Mouse (Mus musculus) macrophage (primary cell): ENCODE results near the gene Asic4. TPM values are rescaled to one million over a fixed set of nuclear protein-coding genes. Genes with fewer than 3 reads are reported as not detected.

Experiments
- H3K27ac ChIP-seq: fragments of 350-480 bp; formaldehyde crosslinking; 2 replicates; pipeline ENCODE4 v1.9.0; 2021
- H3K36me3 ChIP-seq: fragments of 350-480 bp; formaldehyde crosslinking; 2 replicates; pipeline ENCODE4 v1.9.0; 2021; ENCODE audit errors: inconsistent target
- H3K4me3 ChIP-seq: fragments of 350-480 bp; formaldehyde crosslinking; 2 replicates; pipeline ENCODE4 v1.9.0; 2021; ENCODE audit errors: inconsistent target
- H3K79me2 ChIP-seq: fragments of 350-480 bp; formaldehyde crosslinking; 2 replicates; pipeline ENCODE4 v1.9.0; 2021; ENCODE audit errors: inconsistent target
- WGBS: methylation state at CpG from one replicate; pipeline ENCODE4 v1.1.7; 2026; ENCODE audit warnings: inconsistent platforms; ENCODE audit not compliant: missing documents; 5-methylcytosine and 5-hydroxymethylcytosine counted together
- polyA plus RNA-seq: library from polyadenylated mRNA; stranded (reverse); fragments of 250-400 nt; gene quantifications from 3 replicates; pipeline ENCODE4 v1.2.4, GENCODE M21; 2018; ENCODE audit warnings: inconsistent platforms
- total RNA-seq, 78 experiments: library from RNA; depleted of rRNA; stranded (reverse); fragments of 250-400 nt; gene quantifications; 1 replicate in 9 of 78; 2 replicates in 24 of 78; 3 replicates in 43 of 78; 4 replicates in 2 of 78; pipeline ENCODE4 v1.2.4; 2018; ENCODE audit warnings: inconsistent platforms in 56 of 78

Asic4 gene
- not detected for total RNA-seq (2018; cell fraction: chromatin; rRNA removed)
- not detected for total RNA-seq (2018; cell fraction: cytosol; rRNA removed)
- total RNA-seq (2018; cell fraction: nucleus; rRNA removed): not detected
- not detected in 3 replicates for polyA plus RNA-seq

DNA sequence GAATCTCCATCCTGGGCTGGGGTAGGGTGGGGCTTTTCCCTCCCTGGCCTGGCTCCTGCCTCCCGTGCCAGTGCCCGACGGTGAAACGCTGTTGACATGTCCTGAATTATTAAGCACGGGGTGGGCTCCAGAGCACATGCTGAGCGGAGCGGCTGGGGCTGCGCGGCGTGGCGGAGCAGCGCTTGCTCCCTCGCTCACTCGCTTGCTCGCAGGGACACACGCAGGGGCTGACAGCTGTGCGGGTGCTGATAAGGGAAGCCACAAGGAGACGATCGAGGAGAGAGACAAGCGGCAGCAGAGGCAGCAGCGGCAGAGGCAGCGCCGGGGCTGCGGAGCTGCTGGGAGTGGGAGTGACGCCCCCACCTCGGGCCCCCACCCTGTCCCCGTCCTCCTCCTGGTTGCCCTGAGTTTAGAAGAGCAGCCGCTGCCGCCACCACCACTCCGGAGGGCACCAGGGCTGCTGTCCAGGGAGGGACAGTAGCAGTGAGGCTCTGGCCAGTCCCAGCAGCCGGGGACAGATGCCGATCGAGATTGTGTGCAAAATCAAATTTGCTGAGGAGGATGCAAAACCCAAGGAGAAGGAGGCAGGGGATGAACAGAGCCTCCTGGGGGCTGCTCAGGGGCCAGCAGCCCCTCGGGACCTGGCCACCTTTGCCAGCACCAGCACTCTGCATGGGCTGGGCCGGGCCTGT lies at the start of gene Asic4:
Asic4 (plus strand) TSS at position 123 of the 692 bp plus-strand sequence.
- H3K4me3 ChIP-seq: no peak within 1 kb of the TSS
- no peak within 1 kb of the TSS for H3K27ac ChIP-seq
- H3K36me3 ChIP-seq: no peaks in the 10 kb centered on the region
- H3K79me2 ChIP-seq: no peaks in the 10 kb centered on the region
- 3% methylated on average over 35 of the region's 35 CpGs for WGBS

GRCm38 (mm10) chr1:75400493-75401115 lies 49.6 kb upstream of the Asic4 start:
- Histone ChIP-seq H3K79me2 (peaks cover 27% of the 10 kb centered on the region), H3K4me3 (peak overlapping the region; percentile 81), H3K27ac (peak overlapping the region; percentile 100), H3K36me3 (peaks cover 39% of the 10 kb centered on the region)
- 37% methylated on average over 6 of the region's 6 CpGs for WGBS

GRCm38 (mm10) chr1:75405547-75405946 lies 44.7 kb upstream of the Asic4 start:
- Histone ChIP-seq H3K27ac (no peak overlapping the region), H3K79me2 (peaks cover 27% of the 10 kb centered on the region), H3K36me3 (peaks cover 55% of the 10 kb centered on the region), H3K4me3 (no peak overlapping the region)
- 94% methylated on average over 3 of the region's 3 CpGs for WGBS

GRCm38 (mm10) chr1:75406173-75406572 lies 44.1 kb upstream of the Asic4 start:
- no peak overlapping the region for H3K4me3 ChIP-seq
- WGBS: 96% methylated on average over 15 of the region's 15 CpGs
- no peak overlapping the region for H3K27ac ChIP-seq
- peaks cover 23% of the 10 kb centered on the region for H3K79me2 ChIP-seq
- peaks cover 56% of the 10 kb centered on the region for H3K36me3 ChIP-seq

GRCm38 (mm10) chr1:75407056-75407455 lies 43.2 kb upstream of the Asic4 start:
- H3K79me2 ChIP-seq: peaks cover 14% of the 10 kb centered on the region
- no peak overlapping the region for H3K27ac ChIP-seq
- no peak overlapping the region for H3K4me3 ChIP-seq
- WGBS: 89% methylated on average over 9 of the region's 9 CpGs
- H3K36me3 ChIP-seq: peaks cover 55% of the 10 kb centered on the region

DNA sequence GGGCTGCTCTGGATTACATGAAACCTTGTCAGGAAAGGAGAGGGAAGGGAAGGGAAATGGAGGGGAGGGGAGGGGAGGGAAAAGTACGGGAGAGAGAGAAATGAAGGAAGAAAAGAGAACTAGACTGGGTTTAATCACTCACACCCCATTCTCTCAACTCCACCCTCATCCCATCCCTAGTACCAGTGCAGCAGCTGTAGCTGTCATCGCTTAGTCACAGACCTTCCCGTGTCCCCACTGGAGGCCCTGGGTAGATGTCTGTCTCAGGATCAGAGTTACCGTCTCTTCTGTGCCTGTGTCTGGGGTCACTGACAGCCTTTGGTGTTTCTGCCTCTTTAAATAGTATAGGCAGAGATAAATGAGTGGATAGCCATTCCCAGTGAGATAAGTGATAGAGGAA lies 42.0 kb upstream of the Asic4 start:
- 98% methylated on average over 4 of the region's 4 CpGs for WGBS
- H3K4me3 ChIP-seq: no peak overlapping the region
- peaks cover 55% of the 10 kb centered on the region; the same call in 1 of the 2 replicates for H3K36me3 ChIP-seq
- H3K27ac ChIP-seq: no peak overlapping the region
- 0 out of 2 replicates have a peak, but pooled peaks cover 3% of the 10 kb centered on the region for H3K79me2 ChIP-seq

- H3K4me3 ChIP-seq: no peak overlapping the region
- 89% methylated on average over 6 of the region's 7 CpGs for WGBS
- H3K36me3 ChIP-seq: peaks cover 56% of the 10 kb centered on the region; the same call in 1 of the 2 replicates
Measured at GRCm38 (mm10) chr1:75409950-75410349, 40.3 kb upstream of the Asic4 start.

GRCm38 (mm10) chr1:75412196-75412595 lies 38.0 kb upstream of the Asic4 start:
- Histone ChIP-seq H3K79me2 (no peaks in the 10 kb centered on the region), H3K4me3 (no peak overlapping the region), H3K36me3 (peaks cover 46% of the 10 kb centered on the region; the same call in 1 of the 2 replicates), H3K27ac (no peak overlapping the region)
- 94% methylated on average over 3 of the region's 3 CpGs for WGBS

More at GRCm38 (mm10) chr1:75409950-75410349, 40.3 kb upstream of the Asic4 start:
- H3K79me2 ChIP-seq: no peaks in the 10 kb centered on the region
- H3K27ac ChIP-seq: no peak overlapping the region

- Histone ChIP-seq H3K4me3 (no peak overlapping the region), H3K27ac (no peak overlapping the region), H3K36me3 (peaks cover 59% of the 10 kb centered on the region), H3K79me2 (no peaks in the 10 kb centered on the region)
- WGBS: 71% methylated on average over 3 of the region's 3 CpGs
Measured at GRCm38 (mm10) chr1:75413749-75414148, 36.5 kb upstream of the Asic4 start.

DNA sequence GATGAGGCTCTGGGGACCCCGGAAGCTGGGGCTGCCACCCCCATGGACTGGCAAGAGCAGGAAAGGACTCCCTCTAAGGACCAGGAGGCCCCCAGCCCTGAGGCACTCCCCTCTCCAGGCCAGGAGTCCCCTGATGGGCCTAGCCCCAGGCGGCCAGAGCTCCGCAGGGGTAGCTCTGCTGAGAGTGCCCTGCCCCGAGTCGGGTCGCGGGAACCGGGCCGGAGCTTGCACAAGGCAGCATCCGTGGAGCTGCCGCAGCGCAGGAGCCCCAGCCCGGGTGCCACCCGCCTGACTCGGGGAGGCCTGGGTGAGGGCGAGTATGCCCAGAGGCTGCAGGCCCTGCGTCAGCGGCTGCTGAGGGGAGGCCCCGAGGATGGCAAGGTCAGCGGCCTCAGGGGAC lies 28.4 kb upstream of the Asic4 start:
- 19% methylated on average over 20 of the region's 20 CpGs for WGBS
- Histone ChIP-seq H3K36me3 (peaks cover 29% of the 10 kb centered on the region), H3K4me3 (no peak overlapping the region), H3K27ac (no peak overlapping the region), H3K79me2 (no peaks in the 10 kb centered on the region)

- H3K79me2 ChIP-seq: no peaks in the 10 kb centered on the region
- no peak overlapping the region for H3K27ac ChIP-seq
- H3K36me3 ChIP-seq: peaks cover 29% of the 10 kb centered on the region
- H3K4me3 ChIP-seq: no peak overlapping the region
- whole genome bisulfite sequencing: 18% methylated on average over 32 of the region's 32 CpGs
Measured at GRCm38 (mm10) chr1:75422216-75422822, 27.9 kb upstream of the Asic4 start.

- Histone ChIP-seq H3K27ac (no peak overlapping the region), H3K4me3 (no peak overlapping the region), H3K36me3 (peaks cover 24% of the 10 kb centered on the region), H3K79me2 (no peaks in the 10 kb centered on the region)
- WGBS: 11% methylated on average over 71 of the region's 71 CpGs
Measured at GRCm38 (mm10) chr1:75422823-75423471, 27.3 kb upstream of the Asic4 start.

DNA sequence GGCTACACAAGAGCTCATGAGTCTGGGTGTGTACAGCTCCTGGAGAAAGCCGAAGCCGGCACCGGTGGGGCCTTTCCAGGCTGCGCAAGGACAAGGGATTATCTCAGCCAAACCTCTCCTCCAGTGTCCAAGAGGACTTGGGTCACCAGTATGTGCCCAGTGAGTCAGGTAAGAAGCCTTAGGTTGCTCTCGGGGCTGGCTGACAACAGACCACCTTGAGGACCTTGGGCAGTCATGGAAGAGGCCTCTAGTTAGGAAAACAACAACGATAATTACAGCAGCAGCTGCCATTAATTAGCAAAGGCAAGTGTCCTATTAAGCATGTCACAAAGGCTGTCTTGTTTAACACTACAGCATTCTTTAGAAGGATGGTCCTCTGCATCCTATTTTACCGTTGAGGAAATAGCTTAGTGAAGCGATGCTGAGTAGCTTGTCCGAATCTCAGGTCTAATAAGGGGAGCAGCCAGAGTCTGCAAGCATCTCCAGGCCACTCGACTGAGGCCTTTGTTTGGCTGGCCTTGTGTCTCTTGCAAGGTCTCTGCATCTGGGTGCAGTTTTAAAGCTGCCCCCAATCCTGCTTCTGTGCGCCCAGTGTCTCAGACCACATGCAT lies 26.4 kb upstream of the Asic4 start:
- Histone ChIP-seq H3K4me3 (no peak overlapping the region), H3K27ac (no peak overlapping the region), H3K36me3 (peaks cover 15% of the 10 kb centered on the region; the same call in 1 of the 2 replicates), H3K79me2 (no peaks in the 10 kb centered on the region)
- WGBS: 87% methylated on average over 11 of the region's 11 CpGs
